ENCODE assay signal across 14 mouse cellular contexts in genomic region chr16:6283496-6283895, GRCm38 (mm10).
DNase-seq lines count a peak whose midpoint lies in the region.
"Had no signal": no experiment of that assay in that cellular context is flagged by ENCODE, and none has a peak within 500 bp of the region (broad histone marks: within the 10 kb centered on the region; RNA-seq: fewer than 3 reads in every experiment).

No protein-coding gene starts in this region.

- DNase-seq in cerebellum, postnatal 10 days, result peak; percentile 28 to 39
- no peak for DNase-seq in cerebellum, postnatal 4 days (ENCODE audit: low spot score in 2 of 2)
- DNase-seq in heart, adult 11 months, result peak; percentile 14
- DNase-seq in heart, postnatal 36 days, result no peak
- DNase-seq in gastrocnemius, adult 18-20 months (ENCODE audit: low spot score), result no peak
- DNase-seq: adrenal gland, adult 2 months; adrenal gland, postnatal 10 days; adrenal gland, postnatal 25 days; B cell, adult 2 months; cerebellum, adult 11-12 months; cerebellum, adult 2 months; cerebellum, adult 9-10 months; cerebellum, postnatal 36 days; forebrain, postnatal 0 days had no signal

- intact Hi-C loops in heart, postnatal 36 days (cut with DNase I), result no loop called here

Comparison
In these comparisons a context has a peak if more than half of its experiments do, and no peak if none do; other contexts are left out.
1. DNase-seq: peak in cerebellum, postnatal 10 days (2 of 2) and heart, adult 11 months (single experiment); none in cerebellum, postnatal 4 days (0 of 2), heart, postnatal 36 days (0 of 2) and gastrocnemius, adult 18-20 months (single experiment).